Mouse (Mus musculus) testis, adult 2 months (tissue): ENCODE data around the gene Lypd5.

Experiments
- CTCF ChIP-seq: fragments of 200-500 bp; IDR thresholded peaks from 2 replicates; pipeline ENCODE4 v1.5.1; 2012; ENCODE audit warnings: low read depth, mild to moderate bottlenecking, inconsistent platforms, low read length, moderate library complexity; ENCODE audit not compliant: control insufficient read depth, insufficient read depth, insufficient replicate concordance
- POLR2A ChIP-seq: fragments of 200-500 bp; IDR thresholded peaks from 2 replicates; pipeline ENCODE4 v1.6.1; 2012; ENCODE audit warnings: low read depth, mild to moderate bottlenecking, inconsistent platforms, low read length, moderate library complexity; ENCODE audit not compliant: control insufficient read depth

DNA sequence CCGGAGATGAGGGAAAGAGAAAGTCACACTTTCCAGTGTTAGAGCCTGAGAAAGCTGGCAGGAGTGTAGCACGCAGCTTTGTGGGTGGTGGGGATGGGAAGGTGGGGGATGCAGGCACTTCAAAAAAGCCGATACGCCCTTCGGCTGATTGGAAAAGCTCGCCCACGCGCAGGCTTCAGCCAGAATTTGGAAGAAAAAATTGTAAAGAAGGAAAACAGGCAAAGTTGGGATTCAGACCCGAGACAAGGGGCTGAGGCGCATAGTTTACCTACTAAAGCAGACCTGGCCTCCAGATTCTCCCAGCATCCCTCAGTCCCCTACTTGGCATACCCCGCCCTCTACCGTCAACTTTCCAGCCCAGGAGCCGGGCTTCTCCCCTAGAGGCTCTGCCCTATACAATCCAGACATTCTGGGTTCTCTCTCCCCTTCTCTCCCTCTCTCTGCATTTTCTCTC is 23.3 kb upstream of the Lypd5 start:
- TF ChIP-seq CTCF (no peak), POLR2A (no peak)
